ENCODE assay signal across 8 mouse cellular contexts in the genomic region with DNA sequence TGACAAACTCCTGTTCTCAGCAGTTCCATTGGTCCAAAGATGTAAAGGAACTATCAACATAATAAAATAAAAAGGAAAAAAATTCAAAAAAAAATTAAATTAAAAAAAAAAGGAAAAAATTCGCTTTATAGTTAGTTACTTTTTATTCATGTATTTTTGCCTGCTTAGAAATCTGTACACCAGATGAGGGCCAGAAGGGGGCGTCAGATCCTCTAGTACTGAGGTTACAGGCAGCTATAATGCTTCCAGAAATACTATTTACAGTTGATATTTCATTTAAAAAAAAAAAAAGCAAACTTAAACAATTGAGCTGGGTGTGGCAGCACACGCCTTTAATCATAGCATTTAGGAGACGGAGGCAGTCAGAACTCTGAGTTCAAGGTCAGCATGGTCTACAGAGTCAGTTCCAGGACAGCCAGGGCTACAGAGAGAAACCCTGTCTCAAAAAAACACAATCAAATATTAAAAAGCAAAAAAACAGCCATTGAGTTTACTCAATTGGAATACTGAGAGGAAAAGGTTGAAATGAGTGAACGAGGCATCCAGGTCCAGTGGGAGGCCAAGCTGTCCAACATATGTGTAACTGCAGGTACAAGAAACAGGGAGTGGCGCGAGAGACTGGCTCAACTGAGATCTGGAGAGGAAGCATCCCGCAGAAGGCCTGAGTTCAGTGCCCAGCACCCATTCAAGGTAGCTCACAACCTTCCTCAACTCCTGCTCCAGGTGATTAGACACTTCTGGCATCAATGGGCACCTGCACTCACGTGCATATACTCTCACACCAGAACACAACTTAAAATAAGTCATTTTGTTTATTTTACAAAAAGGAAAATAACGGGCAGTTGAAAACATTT. TPM values are rescaled to one million over a fixed set of nuclear protein-coding genes. Genes with fewer than 3 reads are reported as not detected.
DNase-seq lines count a peak whose midpoint lies in the region; ATAC-seq and TF ChIP-seq lines count a peak whose summit lies in the region.

No protein-coding gene starts in this region.

- no peaks in the 10 kb centered on the region for H3K27me3 ChIP-seq in embryonic facial prominence, embryonic 15.5 days
- no peaks in the 10 kb centered on the region for H3K27me3 ChIP-seq in intestine, embryonic 16.5 days (replicated peaks; ENCODE audit: control insufficient read depth, insufficient read depth, low read length)
- no peaks in the 10 kb centered on the region for H3K27me3 ChIP-seq in limb, embryonic 12.5 days
- H3K27me3 ChIP-seq in midbrain, postnatal 0 days (ENCODE audit: insufficient read depth, low read length), result no peaks in the 10 kb centered on the region

- peaks cover 23% of the 10 kb centered on the region for H3K36me3 ChIP-seq in embryonic facial prominence, embryonic 15.5 days
- H3K36me3 ChIP-seq in intestine, embryonic 16.5 days (ENCODE audit: control insufficient read depth, insufficient read depth, low read length), result peaks cover 17% of the 10 kb centered on the region
- H3K36me3 ChIP-seq in limb, embryonic 12.5 days, result peaks cover 19% of the 10 kb centered on the region
- H3K36me3 ChIP-seq in midbrain, postnatal 0 days (ENCODE audit: insufficient read depth, low read length), result peaks cover 14% of the 10 kb centered on the region; the same call in 1 of the 2 replicates

- H3K4me3 ChIP-seq in embryonic facial prominence, embryonic 15.5 days (replicated peaks), result peak overlapping the region; percentile 65
- H3K4me3 ChIP-seq in intestine, embryonic 16.5 days (ENCODE audit: low read length), result peak overlapping the region; percentile 86
- peak overlapping the region; percentile 60 for H3K4me3 ChIP-seq in limb, embryonic 12.5 days (replicated peaks)
- peak overlapping the region; percentile 78 for H3K4me3 ChIP-seq in midbrain, postnatal 0 days (ENCODE audit: low read depth, low read length)

- DNase-seq in adrenal gland, adult (ENCODE audit: inconsistent age in 2 of 2, low spot score in 1 of 2), result peak; percentile 27 to 56
- DNase-seq in adrenal gland, adult 8-10 months, result no peak
- DNase-seq in adipocyte (ENCODE audit: low spot score), result peak; percentile 37
- peak; percentile 17 for DNase-seq in midbrain, postnatal 0 days (ENCODE audit: low spot score)
- DNase-seq in thymus, postnatal 0 days (ENCODE audit: low spot score), result peak; percentile 53

- H3K4me2 ChIP-seq in embryonic facial prominence, embryonic 15.5 days (replicated peaks), result peak overlapping the region; percentile 89
- H3K4me2 ChIP-seq in intestine, embryonic 16.5 days (ENCODE audit: low read depth, low read length), result peak overlapping the region; percentile 89
- H3K4me2 ChIP-seq in limb, embryonic 12.5 days, result peak overlapping the region; percentile 80
- H3K4me2 ChIP-seq in midbrain, postnatal 0 days (ENCODE audit: low read depth, low read length, poor library complexity, severe bottlenecking), result peak overlapping the region; percentile 96

- WGBS in embryonic facial prominence, embryonic 15.5 days, result 54% methylated on average over 10 of the region's 10 CpGs
- WGBS in intestine, embryonic 16.5 days, result 52% methylated on average over 10 of the region's 10 CpGs
- WGBS in limb, embryonic 12.5 days, result 68% methylated on average over 10 of the region's 10 CpGs
- WGBS in midbrain, postnatal 0 days, result 63% methylated on average over 10 of the region's 10 CpGs

- peaks cover 12% of the 10 kb centered on the region; the same call in 1 of the 2 replicates for H3K4me1 ChIP-seq in embryonic facial prominence, embryonic 15.5 days
- H3K4me1 ChIP-seq in intestine, embryonic 16.5 days (ENCODE audit: control insufficient read depth, insufficient read depth, low read length), result peaks cover 22% of the 10 kb centered on the region
- H3K4me1 ChIP-seq in limb, embryonic 12.5 days (replicated peaks), result peaks cover 8% of the 10 kb centered on the region; the same call in 1 of the 2 replicates
- H3K4me1 ChIP-seq in midbrain, postnatal 0 days (ENCODE audit: insufficient read depth, low read length), result no peaks in the 10 kb centered on the region

- H3K27ac ChIP-seq in embryonic facial prominence, embryonic 15.5 days (replicated peaks), result no peak overlapping the region
- peak overlapping the region; percentile 100 for H3K27ac ChIP-seq in intestine, embryonic 16.5 days (ENCODE audit: low read length)
- no peak overlapping the region for H3K27ac ChIP-seq in limb, embryonic 12.5 days
- no peak overlapping the region for H3K27ac ChIP-seq in midbrain, postnatal 0 days (ENCODE audit: low read depth, low read length)

- ATAC-seq in embryonic facial prominence, embryonic 15.5 days (ENCODE audit: insufficient number of reproducible peaks, low FRiP score, low TSS enrichment, low read depth), result no peak
- ATAC-seq in intestine, embryonic 16.5 days, result no peak
- ATAC-seq in limb, embryonic 12.5 days (ENCODE audit: insufficient number of reproducible peaks, insufficient read depth, low FRiP score, low TSS enrichment, low read depth), result no peak
- no peak for ATAC-seq in midbrain, postnatal 0 days (ENCODE audit: low FRiP score)

- no peak overlapping the region for H3K9ac ChIP-seq in embryonic facial prominence, embryonic 15.5 days
- H3K9ac ChIP-seq in intestine, embryonic 16.5 days (ENCODE audit: low read depth, low read length), result peak overlapping the region; percentile 97
- H3K9ac ChIP-seq in limb, embryonic 12.5 days (replicated peaks), result no peak overlapping the region
- H3K9ac ChIP-seq in midbrain, postnatal 0 days (replicated peaks; ENCODE audit: low read length, poor library complexity, severe bottlenecking), result no peak overlapping the region

- no peaks in the 10 kb centered on the region for H3K9me3 ChIP-seq in embryonic facial prominence, embryonic 15.5 days (replicated peaks)
- no peaks in the 10 kb centered on the region for H3K9me3 ChIP-seq in intestine, embryonic 16.5 days (ENCODE audit: control insufficient read depth, low read length)
- H3K9me3 ChIP-seq in limb, embryonic 12.5 days, result no peaks in the 10 kb centered on the region
- no peaks in the 10 kb centered on the region for H3K9me3 ChIP-seq in midbrain, postnatal 0 days (ENCODE audit: low read length)

- TF ChIP-seq CTCF in midbrain, postnatal 0 days (IDR thresholded peaks at IDR 0.05), result peak; percentile 46

RNA-seq across cellular contexts. Expression of a gene that starts 2.1 kb away (rescaled TPM):
- 10 to 100 TPM; 44.2 to 54.7 (median 49.3) TPM for total RNA-seq in adrenal gland, adult 8-10 months (2022)
- polyA plus RNA-seq in embryonic facial prominence, embryonic 15.5 days (2015; fragmentation: Nextera tagmentation; extraction: Ambion mirVana), result 49.5 and 50.0 TPM in 2 replicates
- 120 and 128 TPM in 2 replicates for polyA plus RNA-seq in intestine, embryonic 16.5 days (2015; fragmentation: Nextera tagmentation; extraction: Ambion mirVana)
- 33.0 and 37.5 TPM in 2 replicates for polyA plus RNA-seq in limb, embryonic 12.5 days (2016; fragmentation: Nextera tagmentation; extraction: Ambion mirVana)
- total RNA-seq in midbrain, postnatal 0 days (2014; rRNA removed), result 49.3 and 57.7 TPM in 2 replicates
- polyA plus RNA-seq in midbrain, postnatal 0 days (2015; fragmentation: Nextera tagmentation; extraction: Ambion mirVana), result 128 and 141 TPM in 2 replicates
- 99.2 and 105 TPM in 2 replicates for polyA plus RNA-seq in thymus, postnatal 0 days (2015; fragmentation: Nextera tagmentation; extraction: Ambion mirVana)

RNA-seq across cellular contexts. Expression of a gene that starts 16.4 kb away (rescaled TPM):
- under 1 TPM in 2 of 4 experiments, not detected in 2; 0.16 to 0.63 TPM for total RNA-seq in adrenal gland, adult 8-10 months (2022)
- polyA plus RNA-seq in embryonic facial prominence, embryonic 15.5 days (2015; fragmentation: Nextera tagmentation; extraction: Ambion mirVana), result 0.39 TPM in 1 of 2 replicates, not detected in the other
- 0.98 and 1.6 TPM in 2 replicates for polyA plus RNA-seq in intestine, embryonic 16.5 days (2015; fragmentation: Nextera tagmentation; extraction: Ambion mirVana)
- polyA plus RNA-seq in limb, embryonic 12.5 days (2016; fragmentation: Nextera tagmentation; extraction: Ambion mirVana), result 0.59 and 0.68 TPM in 2 replicates
- 0.19 and 0.38 TPM in 2 replicates for total RNA-seq in midbrain, postnatal 0 days (2014; rRNA removed)
- 0.58 and 0.79 TPM in 2 replicates for polyA plus RNA-seq in midbrain, postnatal 0 days (2015; fragmentation: Nextera tagmentation; extraction: Ambion mirVana)
- not detected in 2 replicates for polyA plus RNA-seq in thymus, postnatal 0 days (2015; fragmentation: Nextera tagmentation; extraction: Ambion mirVana)

RNA-seq across cellular contexts. Expression of a gene that starts 31.4 kb away (rescaled TPM):
- under 1 TPM; 0.11 to 0.24 (median 0.18) TPM for total RNA-seq in adrenal gland, adult 8-10 months (2022)
- polyA plus RNA-seq in embryonic facial prominence, embryonic 15.5 days (2015; fragmentation: Nextera tagmentation; extraction: Ambion mirVana), result 0.19 and 0.20 TPM in 2 replicates
- polyA plus RNA-seq in intestine, embryonic 16.5 days (2015; fragmentation: Nextera tagmentation; extraction: Ambion mirVana), result 0.04 and 0.09 TPM in 2 replicates
- 0.19 and 0.28 TPM in 2 replicates for polyA plus RNA-seq in limb, embryonic 12.5 days (2016; fragmentation: Nextera tagmentation; extraction: Ambion mirVana)
- total RNA-seq in midbrain, postnatal 0 days (2014; rRNA removed), result 0.11 and 0.24 TPM in 2 replicates
- 0.05 TPM in 1 of 2 replicates, not detected in the other for polyA plus RNA-seq in midbrain, postnatal 0 days (2015; fragmentation: Nextera tagmentation; extraction: Ambion mirVana)
- polyA plus RNA-seq in thymus, postnatal 0 days (2015; fragmentation: Nextera tagmentation; extraction: Ambion mirVana), result 0.07 and 0.08 TPM in 2 replicates

RNA-seq across cellular contexts. Expression of a gene that starts 32.1 kb away (rescaled TPM):
- total RNA-seq in adrenal gland, adult 8-10 months (2022), result 10 to 100 TPM; 26.0 to 39.4 (median 30.5) TPM
- polyA plus RNA-seq in embryonic facial prominence, embryonic 15.5 days (2015; fragmentation: Nextera tagmentation; extraction: Ambion mirVana), result 41.7 and 42.5 TPM in 2 replicates
- polyA plus RNA-seq in intestine, embryonic 16.5 days (2015; fragmentation: Nextera tagmentation; extraction: Ambion mirVana), result 32.4 and 34.9 TPM in 2 replicates
- polyA plus RNA-seq in limb, embryonic 12.5 days (2016; fragmentation: Nextera tagmentation; extraction: Ambion mirVana), result 41.6 and 44.9 TPM in 2 replicates
- total RNA-seq in midbrain, postnatal 0 days (2014; rRNA removed), result 17.9 and 24.7 TPM in 2 replicates
- polyA plus RNA-seq in midbrain, postnatal 0 days (2015; fragmentation: Nextera tagmentation; extraction: Ambion mirVana), result 11.4 and 11.9 TPM in 2 replicates
- polyA plus RNA-seq in thymus, postnatal 0 days (2015; fragmentation: Nextera tagmentation; extraction: Ambion mirVana), result 29.2 and 30.1 TPM in 2 replicates
